Mouse (Mus musculus) lung, postnatal 36 days (tissue): ENCODE results near the gene Mcam.
"Not testable (repeated sequence)": the region's sequence is repeated elsewhere in the genome, so short reads cannot be mapped to it uniquely, and the experiment has no call there.

Experiments
- DNase-seq: peaks from one replicate; pipeline ENCODE4 v3.0.0; 2022; ENCODE audit warnings: mixed read lengths

Mcam gene

DNA sequence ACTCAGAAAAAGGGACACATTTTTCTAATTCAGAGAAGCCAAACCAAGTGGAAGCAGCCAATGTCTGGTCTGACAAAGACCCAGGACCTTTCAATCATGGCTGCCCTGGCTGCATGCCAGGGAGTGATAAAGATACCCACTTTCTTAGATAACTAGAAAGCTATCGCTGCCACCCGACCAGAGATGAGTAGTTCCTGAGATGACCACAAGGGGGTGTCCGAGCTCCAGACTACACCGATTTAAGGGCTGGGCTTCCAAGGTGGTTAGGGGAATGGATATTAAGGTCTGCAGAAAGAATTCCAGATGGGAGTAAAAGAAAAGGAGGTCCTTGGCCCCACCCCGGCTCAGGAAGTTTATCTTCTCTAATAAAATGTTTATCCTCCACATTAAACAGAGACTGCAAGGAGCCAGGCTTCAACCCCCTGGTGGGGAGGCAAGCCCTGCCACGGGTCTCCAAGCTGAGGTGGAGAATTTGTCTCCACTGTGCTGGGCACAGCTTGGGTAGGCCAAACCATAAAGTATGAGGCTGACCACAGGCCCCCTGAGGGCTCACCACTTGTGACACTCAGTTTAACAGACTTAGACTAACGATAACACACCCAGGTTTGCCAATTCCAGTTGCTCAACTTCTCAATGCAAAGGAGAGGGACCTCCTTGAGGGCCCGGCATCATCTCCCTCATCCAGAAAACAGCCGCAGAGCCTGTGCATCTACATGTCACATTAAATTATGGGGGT, 24.7 kb upstream of the Mcam start:
- peak; percentile 87 for DNase-seq

DNA sequence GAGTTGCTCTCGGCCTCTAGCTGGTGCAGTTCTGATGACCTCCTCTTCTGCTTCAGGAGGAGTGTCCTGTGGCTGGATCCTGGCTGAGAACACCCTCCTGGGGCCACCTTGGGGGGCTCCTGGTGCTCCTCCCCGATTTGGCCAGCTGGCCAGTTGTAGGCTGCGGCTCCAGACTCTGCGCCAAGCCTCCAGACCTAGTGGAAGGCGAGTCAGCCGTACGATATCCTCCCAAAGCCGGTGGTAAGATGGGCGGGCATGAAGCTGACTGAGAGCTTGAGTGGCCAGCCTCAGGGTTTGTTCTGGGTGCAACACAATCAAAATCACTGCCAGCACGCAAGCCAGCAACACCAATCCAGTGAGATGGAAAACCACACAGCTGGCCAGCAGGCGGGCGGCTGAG, 22.4 kb upstream of the Mcam start:
- DNase-seq = not testable (repeated sequence)

GRCm38 (mm10) chr9:44113105-44113789, 21.0 kb upstream of the Mcam start, which contains the start of the genes Gm49380 and Rnf26:
Gene Gm49380, minus strand, starts transcription at chr9:44113500.
Gene Rnf26, minus strand, starts transcription at chr9:44113517.
- peak; percentile 98 for DNase-seq

GRCm38 (mm10) chr9:44114453-44114852, 19.8 kb upstream of the Mcam start:
- DNase-seq = no peak

DNA sequence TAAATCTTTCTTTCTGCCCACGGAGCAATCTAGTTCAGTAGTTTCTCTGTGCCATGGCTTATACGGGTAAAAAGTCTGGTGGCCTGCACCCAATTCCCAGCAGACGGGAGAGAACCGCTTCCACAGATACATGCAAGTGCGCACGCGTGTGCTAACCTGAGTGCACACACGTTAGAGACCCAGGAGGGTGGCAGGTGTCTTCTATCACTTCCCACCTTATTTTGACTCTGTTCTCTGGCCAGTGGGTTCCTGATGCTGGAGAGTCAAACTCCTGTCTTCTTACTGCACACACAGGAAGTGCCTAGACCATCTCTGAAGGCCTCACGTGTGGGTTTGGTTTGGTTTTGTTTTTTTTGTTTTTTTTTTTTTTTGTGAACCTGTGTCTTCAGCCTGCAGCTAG, 18.7 kb upstream of the Mcam start:
- no peak for DNase-seq

GRCm38 (mm10) chr9:44116182-44116581, 18.1 kb upstream of the Mcam start:
- DNase-seq = no peak

- DNase-seq = peak; percentile 62
Observed at GRCm38 (mm10) chr9:44119011-44119410, 15.3 kb upstream of the Mcam start.

- DNase-seq = no peak
Observed at GRCm38 (mm10) chr9:44119948-44120465, 14.3 kb upstream of the Mcam start.

- DNase-seq = no peak
Observed at GRCm38 (mm10) chr9:44124317-44124716, 10.0 kb upstream of the Mcam start.

DNA sequence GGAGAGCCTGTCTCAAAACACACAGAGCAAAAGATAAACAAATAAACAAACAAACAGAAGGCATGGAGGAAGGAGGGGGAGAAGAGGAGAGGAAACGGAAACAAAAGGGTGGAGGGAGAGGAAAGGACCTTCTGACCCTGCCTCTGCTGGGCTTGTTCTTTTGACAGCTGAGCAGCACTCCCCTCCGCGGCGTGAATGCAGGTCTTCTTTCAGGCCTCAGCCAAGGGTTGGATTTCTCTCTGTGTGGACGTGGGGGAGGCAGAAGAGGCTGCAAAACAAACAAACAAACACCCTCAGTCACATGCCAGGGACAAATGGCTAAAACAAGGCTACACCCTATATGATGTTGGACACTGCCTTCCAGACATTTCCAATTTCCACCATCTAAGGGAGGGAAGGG, 9.2 kb upstream of the Mcam start:
- no peak for DNase-seq

DNA sequence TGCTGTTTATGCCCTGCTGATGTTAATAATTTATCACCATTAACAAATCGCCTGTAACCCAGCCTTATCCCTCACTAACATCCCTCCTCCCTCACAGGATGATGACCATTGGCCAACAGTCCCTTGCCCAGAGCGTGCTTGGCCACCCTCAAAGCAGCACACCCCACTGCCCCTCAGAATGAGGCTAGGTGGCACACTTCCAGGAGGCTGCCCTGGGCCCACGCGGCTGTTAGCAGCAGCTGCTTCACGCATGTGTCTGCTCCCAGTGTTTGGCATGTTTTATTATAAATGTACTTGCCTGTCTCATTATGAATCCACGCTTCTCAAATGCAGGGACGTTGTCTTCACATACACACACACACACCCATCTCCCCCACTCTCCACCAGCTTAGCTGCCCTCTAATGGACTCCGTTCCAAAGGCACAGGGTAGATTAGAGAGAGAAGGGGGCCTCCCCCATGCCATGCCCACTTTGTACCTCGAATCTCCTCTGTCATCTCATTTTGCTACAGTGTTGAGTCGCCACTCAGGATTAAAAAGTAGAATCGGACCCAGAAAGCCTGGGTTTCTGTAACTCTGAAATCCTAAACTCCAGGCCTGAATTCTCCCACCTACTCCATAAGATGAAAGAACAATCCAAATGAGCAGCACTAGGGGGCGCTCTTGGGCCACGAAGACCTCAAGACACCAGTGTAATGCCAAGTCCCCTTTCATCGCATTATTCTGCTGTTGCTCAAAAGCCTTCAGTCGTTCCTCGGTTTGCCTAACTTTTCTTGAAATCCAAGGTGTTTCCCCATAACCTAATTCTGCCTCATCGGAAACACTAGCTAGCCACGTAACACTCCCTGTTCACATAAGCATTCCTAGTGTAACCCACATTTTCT, 8.5 kb upstream of the Mcam start:
- DNase-seq = peak; percentile 97

DNA sequence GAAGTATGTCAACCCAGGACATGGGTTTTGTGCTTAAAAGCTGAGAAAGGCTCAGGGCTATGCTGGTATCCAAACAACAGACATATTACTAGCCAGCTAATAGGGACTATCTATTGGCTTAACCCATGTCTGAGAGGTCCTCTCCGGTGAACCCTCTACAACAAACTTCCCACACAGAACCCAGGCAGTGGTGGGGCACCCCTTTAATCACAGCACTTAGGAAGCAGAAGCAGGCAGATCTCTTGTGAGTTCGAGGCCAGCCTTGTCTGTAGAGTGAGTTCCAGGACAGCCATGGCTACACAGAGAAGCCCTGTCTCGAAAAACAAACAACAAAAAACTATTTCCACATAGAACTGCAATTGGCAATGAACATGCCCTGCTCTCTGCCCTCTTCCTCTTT, 7.5 kb upstream of the Mcam start:
- no peak for DNase-seq

DNA sequence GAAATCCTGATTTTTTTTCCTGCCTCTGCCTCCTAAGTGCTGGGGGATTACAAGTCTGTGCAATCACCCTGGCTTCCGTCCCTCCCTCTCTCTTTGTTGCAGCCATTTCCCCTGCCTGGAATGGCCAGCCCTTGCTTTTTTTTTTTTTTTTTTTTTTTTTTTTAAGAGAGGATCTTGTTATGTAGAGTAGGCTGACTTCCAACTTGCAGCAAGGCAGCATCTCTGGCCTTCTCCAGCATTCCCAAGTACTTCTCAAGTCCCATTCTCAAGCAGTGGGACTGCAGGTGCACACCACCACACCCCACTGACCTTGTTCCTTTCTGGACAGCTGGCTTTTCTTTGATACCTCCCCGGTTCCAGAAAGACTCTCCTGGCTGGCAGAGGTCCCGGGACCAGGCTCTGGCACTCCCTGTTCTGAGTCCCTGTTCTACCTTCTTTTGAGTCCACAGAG, 6.9 kb upstream of the Mcam start:
- DNase-seq = peak; percentile 56

- peak; percentile 73 for DNase-seq
Observed at GRCm38 (mm10) chr9:44129633-44130032, 4.6 kb upstream of the Mcam start.

- peak; percentile 94 for DNase-seq
Observed at GRCm38 (mm10) chr9:44130034-44130433, 4.2 kb upstream of the Mcam start.

GRCm38 (mm10) chr9:44130581-44131275, 3.5 kb upstream of the Mcam start:
- DNase-seq = peak; percentile 76

- DNase-seq = no peak
Observed at GRCm38 (mm10) chr9:44131276-44131590, 3.0 kb upstream of the Mcam start.

DNA sequence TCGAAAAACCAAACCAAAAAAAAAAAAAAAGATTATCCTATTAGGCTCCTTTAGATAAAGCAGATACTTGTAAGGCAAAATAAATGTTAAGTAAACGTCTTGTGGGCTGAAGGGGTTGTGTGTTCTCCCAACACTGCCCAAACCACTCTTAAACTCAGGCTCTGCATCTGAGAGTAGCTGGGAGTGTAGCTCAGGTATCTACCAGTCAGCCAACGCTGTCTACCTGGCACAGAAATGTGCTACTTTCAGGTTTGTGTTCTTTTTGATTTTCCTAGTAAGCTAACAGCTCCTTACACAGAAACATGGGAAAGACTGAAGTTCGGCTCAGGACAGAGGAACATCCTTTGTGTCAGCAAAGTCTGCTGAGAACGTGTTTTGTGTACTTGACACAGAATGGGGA, 2.1 kb upstream of the Mcam start:
- DNase-seq = no peak

DNA sequence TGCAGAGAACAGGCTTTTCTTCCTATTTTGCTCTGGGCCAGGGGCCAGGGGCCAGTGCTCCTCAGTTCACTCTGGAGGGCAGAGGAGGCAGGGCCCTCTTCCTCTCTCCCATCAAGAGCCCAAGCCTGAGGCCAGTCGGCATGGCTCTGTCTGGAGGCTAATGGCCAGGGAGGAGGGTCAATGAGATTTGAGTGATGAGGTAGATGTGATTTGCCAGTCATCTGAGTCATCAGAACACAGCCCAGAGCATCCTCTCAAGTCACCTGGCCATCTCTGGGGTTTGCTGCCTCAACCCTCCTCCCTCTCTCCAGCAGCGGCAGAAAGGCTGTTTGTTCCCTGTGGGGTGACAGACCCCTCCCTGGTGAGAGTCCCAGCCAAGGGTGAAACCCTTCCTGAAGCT, 982 bp upstream of the Mcam start:
- no peak for DNase-seq

DNA sequence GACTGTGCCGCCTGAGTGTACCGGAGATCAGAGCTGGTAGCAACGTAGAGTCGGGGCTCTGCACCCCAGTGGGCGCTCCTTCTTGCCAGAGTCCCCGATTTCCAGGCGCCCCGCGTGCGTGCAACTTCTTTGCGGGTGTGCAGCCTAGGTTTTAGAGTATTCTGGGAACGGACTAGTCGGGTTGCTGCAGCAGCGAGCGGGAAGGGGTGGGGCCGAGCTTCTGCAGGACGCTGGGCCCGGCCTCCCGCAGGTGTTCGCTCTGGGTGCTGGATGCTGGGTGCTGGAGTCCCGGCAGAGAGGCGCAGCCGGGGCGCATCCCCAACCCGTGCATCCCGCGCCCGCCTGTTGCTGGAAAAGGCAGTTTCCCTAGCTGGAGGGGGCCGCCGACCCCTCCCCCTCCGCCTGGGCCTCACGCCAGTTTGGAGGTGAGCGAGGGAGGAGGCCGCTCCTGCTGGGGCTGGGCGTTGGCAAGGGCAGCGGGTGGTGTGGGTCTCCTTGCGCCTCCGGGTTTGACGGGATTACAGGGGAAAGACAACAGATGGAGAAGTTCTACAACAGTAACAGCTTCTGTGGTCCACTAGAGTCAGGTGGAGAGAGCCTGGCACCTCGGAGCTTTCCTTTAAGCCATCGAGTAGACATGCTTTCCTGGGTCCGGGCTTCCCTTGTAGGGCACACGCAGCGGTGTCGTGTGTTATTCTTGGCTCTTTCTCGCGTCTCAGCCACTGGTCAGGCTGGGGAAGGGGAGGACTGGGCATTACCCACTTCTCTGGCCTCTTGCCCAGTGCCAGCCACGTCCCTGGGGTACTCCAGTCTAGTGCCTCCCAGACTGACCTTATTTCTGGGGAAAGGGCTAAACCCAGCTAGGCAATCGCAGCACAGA, 822 bp downstream of the Mcam start:
- peak; percentile 60 for DNase-seq

DNA sequence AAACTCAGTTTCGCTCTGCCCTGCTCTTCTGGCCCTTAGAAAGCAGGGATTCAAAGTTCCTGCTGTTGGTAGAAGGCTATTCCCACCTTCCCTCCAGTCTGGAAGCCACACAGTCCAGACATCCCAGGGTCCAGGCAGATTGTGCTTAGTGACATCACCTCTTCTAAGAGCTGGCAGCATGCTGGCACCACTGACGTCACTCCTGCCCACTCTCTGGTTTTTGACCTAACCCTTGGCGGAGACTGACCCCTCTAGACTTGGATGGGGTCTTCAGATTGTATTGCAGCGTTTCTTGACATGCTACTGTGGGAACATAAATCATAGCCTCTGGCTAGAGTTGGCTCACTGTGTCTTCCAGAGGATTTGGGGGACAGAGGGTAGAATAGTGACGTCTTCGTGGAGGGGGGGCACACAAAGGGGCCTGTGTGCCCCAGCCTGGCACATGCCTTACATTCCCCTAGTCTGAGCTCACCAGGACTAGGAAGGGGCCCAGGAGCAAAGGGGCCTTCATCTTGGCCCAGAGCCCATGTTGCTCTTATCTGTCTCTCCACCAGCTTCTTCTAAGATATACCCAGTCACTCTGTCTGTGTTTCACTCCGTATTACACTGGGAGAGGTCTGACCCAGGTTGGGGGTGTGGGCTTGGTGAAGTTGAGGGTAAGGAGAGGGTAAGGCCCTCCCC, 1.6 kb downstream of the Mcam start:
- DNase-seq = no peak
